Mouse (Mus musculus): ENCODE data around the gene Inca1. TPM values are rescaled to one million over a fixed set of nuclear protein-coding genes. Genes with fewer than 3 reads are reported as not detected.
A peak's percentile ranks its signal among the peaks of the same experiment; 100 is the strongest.

Inca1 gene
- 1.3 and 1.7 TPM in 2 replicates for total RNA-seq (2012; rRNA removed)
- total RNA-seq (2014; rRNA removed) = 1.9 and 3.4 TPM in 2 replicates
- polyA plus RNA-seq (2012; ENCODE audit: insufficient read length, low read depth) = 3.8 and 4.4 TPM in 2 replicates

DNA sequence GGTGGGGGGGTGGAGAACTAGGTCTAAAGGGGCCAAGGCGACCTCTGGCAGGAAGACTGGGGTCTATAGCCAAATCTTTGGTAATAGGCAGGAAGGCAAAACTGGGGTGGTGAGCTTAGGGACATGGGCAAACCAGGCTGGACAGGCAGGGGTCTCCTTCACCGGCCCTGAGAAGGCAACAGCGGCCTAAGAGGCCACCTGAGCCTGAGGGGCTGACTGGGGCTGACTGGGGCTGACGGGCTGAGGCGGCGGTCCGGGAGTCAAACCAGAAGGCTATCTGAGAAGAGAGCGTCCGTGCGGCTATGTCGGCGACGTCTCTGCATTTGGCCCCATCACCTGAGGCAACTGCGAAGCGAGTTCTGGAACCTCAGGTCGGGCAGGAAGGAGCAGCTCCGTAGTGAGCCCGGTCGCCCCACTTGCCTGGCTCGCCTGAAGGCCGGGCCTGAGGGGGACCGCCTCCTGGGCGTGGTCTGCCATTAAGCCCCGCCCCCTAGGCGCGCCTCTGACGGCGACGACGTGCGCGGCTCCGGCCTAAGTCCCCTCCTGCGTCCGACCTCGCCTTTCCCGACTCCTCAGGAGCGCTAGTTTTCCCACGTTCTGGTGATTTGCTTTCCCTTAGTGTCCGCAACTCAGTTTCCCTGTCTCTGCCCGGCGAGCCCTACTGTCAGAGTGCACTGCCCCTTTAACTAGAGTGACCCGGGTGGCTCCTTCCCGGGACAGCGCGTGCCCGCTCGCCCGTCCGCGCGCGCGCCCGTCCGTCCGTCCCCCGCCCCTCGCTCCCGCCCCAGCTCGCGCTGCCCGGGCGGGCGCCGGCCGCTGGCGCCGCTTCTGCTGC lies at the start of gene Inca1, which contains the start of gene Kif1c:
Inca1 (minus strand) TSS at position 434 of the 835 bp plus-strand sequence.
Kif1c (plus strand) TSS at position 827 of the 835 bp plus-strand sequence.
- DNase-seq (ENCODE audit: extremely low read depth) = peak; percentile 91
- Histone ChIP-seq H3K4me3 (replicated peaks in 1 of 3; ENCODE audit: low read depth in 2 of 3, low read length in 2 of 3, poor library complexity in 1 of 3) (peak within 1 kb of the TSS; percentile 71 to 82 (median 80)), H3K36me3 (replicated peaks in 1 of 2; ENCODE audit: control insufficient read depth in 1 of 2, insufficient read depth in 1 of 2, low read length in 1 of 2) (peaks cover 15 to 28% of the 10 kb centered on the region in 2 experiments), H3K79me2 (replicated peaks; ENCODE audit: control insufficient read depth, extremely low read depth, insufficient read depth, poor library complexity, severe bottlenecking) (0 out of 2 replicates have a peak, but pooled peaks cover 5% of the 10 kb centered on the region), H3K4me1 (ENCODE audit: control insufficient read depth in 1 of 2, insufficient read depth in 2 of 2) (peaks cover 9 to 24% of the 10 kb centered on the region in 2 experiments), H3K27me3 (replicated peaks) (peaks cover 3% of the 10 kb centered on the region), H3K27ac (ENCODE audit: insufficient read depth, low read depth) (peak within 1 kb of the TSS; percentile 54; the same call in 1 of the 2 replicates), H3K9me3 (replicated peaks; ENCODE audit: low read length) (no peaks in the 10 kb centered on the region), H3K4me2 (ENCODE audit: insufficient read depth, low read depth, poor library complexity, severe bottlenecking) (peak within 1 kb of the TSS; percentile 73), H3K9ac (ENCODE audit: insufficient read depth, low read depth) (peak within 1 kb of the TSS; percentile 93)
- dilution Hi-C loops (cut with MboI; ENCODE audit: extremely low pct_ligation_motif_present, extremely low pct_unique_long_range_greater_than_20kb, low sequenced_read_pairs) = no loop called here
- TF ChIP-seq KAT2A (IDR thresholded peaks at IDR 0.05; ENCODE audit: insufficient replicate concordance, low read length) (no peak), MXI1 (IDR thresholded peaks at IDR 0.05; ENCODE audit: low read depth, low read length) (no peak), RCOR1 (conservative IDR thresholded peaks at IDR 0.05; ENCODE audit: low read depth, low read length) (no peak), SIN3A (IDR thresholded peaks at IDR 0.05; ENCODE audit: low read length) (no peak; the same call in 1 of the 2 replicates), NELFE (IDR thresholded peaks at IDR 0.05; ENCODE audit: low read depth, low read length) (peak; percentile 85), NRF1 (IDR thresholded peaks at IDR 0.05; ENCODE audit: low read depth, low read length) (peak; percentile 55; the same call in 1 of the 2 replicates), USF2 (conservative IDR thresholded peaks at IDR 0.05; ENCODE audit: low read depth, low read length) (no peak), CHD2 (IDR thresholded peaks at IDR 0.05; ENCODE audit: low read length) (no peak), RAD21 (IDR thresholded peaks at IDR 0.05; ENCODE audit: low read depth, low read length) (no peak), JUND (conservative IDR thresholded peaks at IDR 0.05; ENCODE audit: low read depth, low read length) (no peak), ELF1 (IDR thresholded peaks at IDR 0.05; ENCODE audit: low read depth, low read length) (no peak; the same call in 1 of the 2 replicates), MAFK (IDR thresholded peaks at IDR 0.05; ENCODE audit: insufficient replicate concordance, low read length) (no peak), UBTF (IDR thresholded peaks at IDR 0.05; ENCODE audit: low read depth, low read length) (no peak), POLR2A (IDR thresholded peaks at IDR 0.05; ENCODE audit: low read depth, low read length) (peak; percentile 94), MAZ (IDR thresholded peaks at IDR 0.05; ENCODE audit: low read depth, low read length) (peak; percentile 39), USF1 (IDR thresholded peaks at IDR 0.05; ENCODE audit: low read depth, low read length) (no peak), TBP (conservative IDR thresholded peaks at IDR 0.05; ENCODE audit: low read depth, low read length) (peak; percentile 71; the same call in 1 of the 2 replicates), CTCF (conservative IDR thresholded peaks at IDR 0.05 in 1 of 2, IDR thresholded peaks at IDR 0.05 in 1 of 2; ENCODE audit: low read depth in 2 of 2, low read length in 2 of 2) (no peak), EP300 (IDR thresholded peaks at IDR 0.05; ENCODE audit: low read length) (no peak), ZNF384 (IDR thresholded peaks at IDR 0.05; ENCODE audit: low read depth, low read length) (no peak), PAX5 (IDR thresholded peaks at IDR 0.05; ENCODE audit: low read length) (no peak), ETS1 (conservative IDR thresholded peaks at IDR 0.05; ENCODE audit: low read depth, low read length) (no peak), MAX (IDR thresholded peaks at IDR 0.05; ENCODE audit: low read length) (peak; percentile 63; the same call in 1 of the 2 replicates), HCFC1 (IDR thresholded peaks at IDR 0.05; ENCODE audit: low read depth, low read length) (peak; percentile 46), IRF4 (IDR thresholded peaks at IDR 0.05; ENCODE audit: low read depth, low read length) (peak; percentile 40), ZKSCAN1 (IDR thresholded peaks at IDR 0.05; ENCODE audit: borderline replicate concordance, low read depth, low read length) (no peak), BHLHE40 (IDR thresholded peaks at IDR 0.05; ENCODE audit: low read depth, low read length) (no peak), ZMIZ1 (IDR thresholded peaks at IDR 0.05; ENCODE audit: low read depth, low read length) (peak; percentile 83), GABPA (IDR thresholded peaks at IDR 0.05; ENCODE audit: insufficient replicate concordance, low read depth, low read length) (no peak), TCF12 (IDR thresholded peaks at IDR 0.05; ENCODE audit: low read depth, low read length) (peak; percentile 69; the same call in 1 of the 2 replicates), MEF2A (IDR thresholded peaks at IDR 0.05; ENCODE audit: borderline replicate concordance, low read depth, low read length) (0 out of 2 replicates have a peak, but pooled peaks have one; percentile 10), SMC3 (IDR thresholded peaks at IDR 0.05; ENCODE audit: low read depth, low read length) (0 out of 2 replicates have a peak, but pooled peaks have one; percentile 0), MYC (IDR thresholded peaks at IDR 0.05; ENCODE audit: low read depth, low read length) (no peak), E2F4 (IDR thresholded peaks at IDR 0.05; ENCODE audit: insufficient replicate concordance, low read depth, low read length) (no peak), ZC3H11A (IDR thresholded peaks at IDR 0.05; ENCODE audit: low read depth, low read length) (no peak), CHD1 (IDR thresholded peaks at IDR 0.05; ENCODE audit: low read depth, low read length) (no peak), POLR2AphosphoS2 (IDR thresholded peaks at IDR 0.05; ENCODE audit: low read depth, low read length) (no peak; the same call in 1 of the 2 replicates), JUN (IDR thresholded peaks at IDR 0.05; ENCODE audit: insufficient read depth, low read depth, low read length) (no peak)
- in situ Hi-C loops (cut with MboI; ENCODE audit: low pct_ligation_motif_present, low pct_unique_long_range_greater_than_20kb, low sequenced_read_pairs) = no loop called here
